Mouse (Mus musculus) brain, embryonic 14.5 days (tissue): ENCODE data around the gene Olfr1269.

ENCODE experiments used
- CTCF ChIP-seq: fragments of 200-500 bp; IDR thresholded peaks from 2 replicates; pipeline ENCODE4 v1.5.1; 2012; ENCODE audit warnings: inconsistent platforms, mild to moderate bottlenecking, moderate library complexity, borderline replicate concordance; ENCODE audit not compliant: insufficient read depth, insufficient read length; ENCODE audit errors: extremely low read depth
- POLR2A ChIP-seq: fragments of 200-500 bp; IDR thresholded peaks from 2 replicates; pipeline ENCODE4 v1.6.1; 2012; ENCODE audit warnings: mild to moderate bottlenecking, inconsistent platforms, borderline replicate concordance; ENCODE audit not compliant: poor library complexity, insufficient read depth, insufficient read length, severe bottlenecking; ENCODE audit errors: extremely low read depth

- TF ChIP-seq POLR2A (no peak), CTCF (no peak)
These were observed at the start of gene Olfr1269 for GRCm38 (mm10) chr2:90121312-90121711.
